Mouse (Mus musculus): ENCODE data around the gene Tnfsf10.
"Not testable (repeated sequence)": the region's sequence is repeated elsewhere in the genome, so short reads cannot be mapped to it uniquely, and the experiment has no call there.

Tnfsf10 gene

DNA sequence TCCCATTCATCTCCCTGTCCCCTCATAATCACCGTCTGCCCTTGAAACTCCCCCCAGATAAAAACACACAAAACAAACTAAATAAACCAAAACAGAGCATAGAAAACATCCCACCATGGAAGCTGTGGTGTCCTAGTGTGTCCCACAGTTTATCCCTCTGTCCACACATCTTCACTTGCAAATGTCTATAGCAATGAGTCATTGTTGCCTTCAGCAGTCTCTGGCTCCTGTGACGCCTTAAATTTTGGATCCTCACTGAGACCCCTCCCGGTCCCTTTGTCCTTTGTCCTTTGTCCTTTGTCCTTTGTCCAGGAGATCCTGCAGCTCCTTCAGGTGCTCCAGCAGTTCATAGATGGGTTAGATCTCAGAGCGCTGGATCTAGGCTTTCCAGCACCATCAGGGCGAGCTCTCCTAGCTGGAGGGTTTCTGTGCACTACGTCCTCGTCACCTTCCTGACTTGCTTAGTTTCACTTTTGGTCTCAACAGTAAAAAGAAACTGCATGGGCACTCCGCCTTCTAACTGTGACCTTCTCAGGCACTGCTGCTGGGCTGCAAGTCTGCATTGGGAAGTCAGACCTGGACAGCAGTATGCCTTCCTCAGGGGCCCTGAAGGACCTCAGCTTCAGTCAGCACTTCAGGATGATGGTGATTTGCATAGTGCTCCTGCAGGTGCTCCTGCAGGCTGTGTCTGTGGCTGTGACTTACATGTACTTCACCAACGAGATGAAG is at the start of gene Tnfsf10:
Gene Tnfsf10 (plus strand): TSS at position 470 of the 729 bp plus-strand sequence.
- no peak for DNase-seq

DNA sequence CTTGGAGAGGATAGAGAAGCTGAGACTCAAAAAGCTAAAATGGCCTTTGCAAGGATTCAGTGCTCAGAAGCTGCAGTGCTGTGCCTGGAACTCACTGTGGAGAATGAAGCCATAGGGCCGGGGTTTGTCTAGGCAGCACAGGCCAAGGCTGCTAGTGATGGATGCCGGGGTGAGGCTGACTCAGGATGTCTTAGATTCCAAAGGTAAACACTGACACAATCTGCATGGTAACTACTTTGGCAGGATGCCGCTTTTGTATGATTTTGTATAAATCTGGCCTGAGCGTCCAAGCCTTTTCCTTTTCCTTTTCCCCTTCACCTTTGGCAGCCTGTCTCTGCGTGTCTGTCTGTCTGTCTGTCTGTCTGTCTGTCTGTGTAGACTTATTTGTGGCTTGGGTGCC is 49.5 kb upstream of the Tnfsf10 start:
- DNase-seq, result no peak

DNA sequence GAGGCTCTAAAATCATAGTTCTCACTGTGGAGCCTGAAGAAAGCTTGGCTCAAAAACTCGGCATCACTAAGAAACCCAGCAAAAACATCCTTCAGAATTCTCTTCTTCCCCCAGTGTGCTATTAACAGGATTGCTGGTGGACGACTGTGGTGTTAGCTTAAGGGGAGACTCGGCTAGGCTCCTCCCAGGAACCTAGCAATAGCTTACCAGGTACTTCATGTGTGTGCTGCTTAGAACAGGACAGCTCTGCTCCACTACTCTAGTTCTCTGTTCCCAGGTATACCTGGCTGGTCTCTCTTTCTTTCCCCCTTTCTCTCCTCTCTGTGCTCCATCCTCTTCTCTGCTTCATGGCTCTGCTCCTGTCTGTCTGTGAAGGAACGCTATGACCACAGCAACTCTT is 48.9 kb upstream of the Tnfsf10 start:
- DNase-seq, result no peak

DNA sequence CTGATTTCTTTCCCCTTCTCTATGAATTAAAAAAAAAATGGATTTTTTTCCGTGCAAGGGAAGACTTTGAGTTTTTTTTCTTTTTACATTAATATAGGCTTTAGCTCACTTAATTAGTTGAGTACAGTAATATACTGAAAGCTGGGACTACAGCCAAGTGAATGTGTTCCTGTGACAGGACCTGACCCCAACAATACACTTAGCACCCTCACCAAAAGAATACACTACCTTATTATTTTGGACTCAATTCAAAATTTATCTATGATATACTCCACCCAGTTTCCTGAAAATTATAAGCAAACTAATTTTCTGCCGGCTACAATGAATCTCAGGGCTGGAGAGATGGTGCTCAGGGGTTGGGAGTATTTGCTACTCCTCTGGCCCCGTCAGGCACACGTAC is 47.7 kb upstream of the Tnfsf10 start:
- DNase-seq, result no peak

DNA sequence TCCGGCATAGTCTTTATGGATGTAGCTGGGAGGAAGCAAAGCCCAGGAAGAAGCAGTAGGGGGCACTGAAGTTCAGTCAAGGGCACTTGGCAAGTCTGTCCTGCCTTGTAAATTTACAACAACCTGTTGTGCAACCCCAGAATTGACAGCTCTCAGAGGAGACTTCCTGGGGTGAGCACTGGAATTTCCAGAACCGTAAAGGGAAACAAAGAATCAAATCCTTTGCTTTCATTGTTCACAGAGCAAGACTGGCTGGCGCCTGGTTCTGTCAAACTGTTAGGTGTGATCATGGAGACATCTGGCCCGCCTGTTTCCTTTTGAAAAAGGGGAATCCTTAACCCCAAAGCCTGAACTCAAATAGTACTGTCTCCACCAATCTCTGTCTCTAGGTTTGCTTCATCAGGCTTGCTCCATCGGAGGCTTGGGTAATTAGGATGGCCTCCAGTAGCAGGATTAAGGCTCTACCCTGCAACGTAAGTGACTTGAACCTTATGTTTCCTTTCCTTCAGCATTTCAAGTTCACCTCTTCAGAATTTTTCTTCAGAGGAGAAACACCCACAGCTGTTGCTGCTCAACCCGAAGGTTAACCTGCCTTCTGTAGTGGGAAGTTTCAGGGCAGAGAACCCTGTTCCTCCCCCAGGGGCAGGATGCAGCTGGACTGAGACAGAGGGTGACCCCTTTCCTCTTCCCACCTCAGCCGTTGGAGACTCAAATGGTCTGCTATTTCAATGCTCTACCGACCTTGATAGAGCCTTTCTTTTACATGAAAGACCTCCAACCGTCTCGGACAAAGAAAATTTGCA is 46.5 kb upstream of the Tnfsf10 start:
- no peak for DNase-seq

DNA sequence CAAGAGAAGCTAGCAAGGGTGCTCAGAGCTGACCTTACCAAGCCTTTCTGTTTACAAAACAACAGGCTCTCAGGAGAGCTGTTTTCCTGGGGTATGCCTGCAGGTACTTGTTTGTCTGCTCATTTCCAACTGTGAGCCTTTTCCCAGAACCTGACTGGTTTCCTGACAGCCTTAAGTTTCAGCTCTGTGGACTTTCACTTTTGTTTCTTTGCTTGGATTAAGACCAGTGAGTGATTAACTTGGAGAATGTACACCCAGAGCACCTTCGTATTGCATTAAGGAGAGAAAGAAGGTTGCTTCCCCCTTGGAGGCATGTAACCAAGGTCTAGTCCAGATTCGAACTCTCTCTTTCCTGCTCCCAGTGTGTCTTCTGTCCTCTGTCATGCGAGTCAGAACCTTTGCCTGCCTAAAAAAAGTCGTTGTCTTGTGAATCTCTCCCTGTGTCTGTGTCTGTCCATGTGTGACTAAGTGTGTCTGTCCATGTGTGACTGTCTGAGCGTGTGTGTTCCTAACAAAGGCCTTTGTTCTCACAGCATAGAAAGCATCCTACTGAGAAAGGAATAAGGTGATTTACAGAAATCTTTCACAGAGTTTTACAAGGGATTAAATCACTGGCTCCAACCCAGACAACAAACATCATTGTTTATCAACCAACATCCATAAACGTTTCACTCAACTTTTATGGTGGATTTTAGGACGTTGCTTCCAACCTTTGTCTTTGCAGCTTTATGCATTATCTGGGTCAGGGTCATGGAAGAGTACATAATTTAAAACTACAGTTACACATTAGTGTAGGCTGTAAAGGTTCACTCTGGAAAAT is 43.7 kb upstream of the Tnfsf10 start:
- DNase-seq, result no peak

DNA sequence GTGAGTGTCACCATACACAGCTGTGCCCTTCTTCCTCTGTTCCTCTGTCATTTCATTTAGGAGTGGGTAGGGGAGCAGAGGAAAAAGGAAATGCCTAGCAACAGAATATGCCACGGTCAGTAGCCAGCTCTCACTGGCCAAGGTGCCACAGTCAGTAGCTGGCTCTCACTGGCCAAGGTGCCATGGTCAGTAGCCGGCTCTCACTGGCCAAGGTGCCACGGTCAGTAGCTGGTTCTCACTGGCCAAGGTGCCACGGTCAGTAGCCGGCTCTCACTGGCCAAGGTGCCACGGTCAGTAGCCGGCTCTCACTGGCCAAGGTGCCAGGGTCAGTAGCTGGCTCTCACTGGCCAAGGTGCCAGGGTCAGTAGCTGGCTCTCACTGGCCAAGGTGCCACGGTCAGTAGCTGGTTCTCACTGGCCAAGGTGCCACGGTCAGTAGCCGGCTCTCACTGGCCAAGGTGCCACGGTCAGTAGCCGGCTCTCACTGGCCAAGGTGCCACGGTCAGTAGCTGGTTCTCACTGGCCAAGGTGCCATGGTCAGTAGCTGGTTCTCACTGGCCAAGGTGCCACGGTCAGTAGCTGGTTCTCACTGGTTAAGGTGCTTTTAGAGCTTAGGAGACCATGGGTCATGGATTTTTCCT is 37.4 kb upstream of the Tnfsf10 start:
- DNase-seq, result not testable (repeated sequence)

DNA sequence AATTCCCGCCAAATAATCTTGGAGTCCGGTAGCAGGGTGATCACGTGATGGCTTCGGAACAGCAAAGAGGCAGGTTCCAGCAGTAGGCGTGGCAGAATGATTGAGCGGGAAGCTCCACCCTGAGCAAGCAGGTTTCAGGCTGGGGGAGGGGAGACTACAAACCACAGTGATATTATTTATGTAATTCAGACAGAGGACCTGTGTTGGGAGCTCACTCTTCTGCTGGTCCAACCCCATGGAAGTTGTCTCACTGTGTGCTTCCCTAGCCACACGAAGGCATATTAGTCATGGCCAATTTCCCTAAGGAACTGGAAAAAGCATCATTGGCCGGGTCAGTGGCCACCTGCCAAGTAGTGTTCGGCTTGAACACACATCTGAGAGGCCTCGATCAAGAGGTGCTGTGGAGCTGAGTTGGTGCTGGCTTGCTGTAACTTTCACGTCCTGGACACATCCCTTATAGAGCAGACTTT is 36.5 kb upstream of the Tnfsf10 start:
- DNase-seq, result no peak

DNA sequence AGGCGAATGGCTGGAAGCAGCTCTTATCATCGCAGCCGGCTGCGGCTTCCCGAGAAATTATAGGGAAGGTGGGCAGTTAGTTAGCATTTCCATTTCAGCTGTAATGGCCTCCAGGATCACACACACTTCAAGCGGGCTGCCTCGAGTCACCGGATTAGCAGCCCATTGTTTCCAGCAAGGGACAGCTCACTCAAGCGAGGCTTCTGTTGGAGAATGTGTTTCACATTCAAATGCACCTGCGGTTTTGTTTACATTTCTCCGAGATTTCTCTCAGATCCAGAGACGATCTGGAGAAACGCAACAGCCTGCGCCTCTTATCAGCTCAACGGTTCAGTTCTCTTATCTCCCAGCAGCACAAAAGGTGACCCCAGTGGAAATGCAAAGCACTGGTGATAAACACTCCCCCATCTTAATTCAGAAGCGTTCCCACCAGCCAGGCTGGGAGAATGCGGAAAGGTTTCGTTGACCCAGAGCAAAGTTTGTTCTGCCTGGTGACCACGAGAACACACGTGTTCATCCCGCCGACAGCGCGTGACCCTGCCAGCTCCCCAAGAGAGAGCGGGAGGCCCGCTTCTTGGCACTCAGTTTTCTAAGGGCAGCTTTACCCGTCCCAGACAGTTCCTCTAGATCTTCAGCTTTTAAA is 33.6 kb upstream of the Tnfsf10 start:
- peak; percentile 8 for DNase-seq

DNA sequence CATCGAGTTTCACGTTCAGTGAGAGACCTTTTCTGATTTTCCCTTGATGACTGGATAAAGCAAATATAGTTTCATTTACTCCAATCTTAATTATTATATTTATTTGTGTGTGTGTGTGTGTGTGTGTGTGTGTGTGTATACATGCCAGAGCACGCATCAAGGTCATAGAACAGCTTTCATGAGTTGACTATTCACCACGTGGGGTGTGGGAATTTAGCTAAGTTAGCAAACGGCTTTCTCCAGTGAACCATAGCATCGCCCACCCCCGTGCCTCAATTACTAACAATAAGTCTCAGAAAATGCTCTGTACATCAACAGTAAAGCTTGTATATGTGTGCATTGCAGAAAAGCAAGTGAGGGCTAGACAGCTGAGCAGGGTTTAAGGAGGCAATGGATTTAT is 33.0 kb upstream of the Tnfsf10 start:
- no peak for DNase-seq

DNA sequence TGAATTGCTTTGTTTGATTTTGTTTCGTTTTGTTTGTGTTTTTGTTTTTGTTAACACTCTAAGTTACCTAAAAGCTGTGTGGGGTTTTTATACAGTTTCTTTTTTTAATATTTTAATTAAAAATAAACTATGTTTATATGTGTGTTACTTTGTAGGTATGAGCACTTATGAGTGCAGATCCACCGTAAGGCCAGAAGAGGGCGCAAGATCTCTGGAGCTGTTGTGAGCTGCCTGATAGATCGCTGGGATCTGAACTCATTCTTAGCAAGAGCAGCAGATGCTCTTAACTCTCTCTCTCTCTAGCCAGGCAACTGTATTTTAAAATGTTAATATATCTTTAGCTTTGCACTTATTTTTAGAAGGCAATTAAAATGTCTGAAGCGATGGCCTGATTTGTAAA is 32.6 kb upstream of the Tnfsf10 start:
- peak; percentile 44 for DNase-seq

DNA sequence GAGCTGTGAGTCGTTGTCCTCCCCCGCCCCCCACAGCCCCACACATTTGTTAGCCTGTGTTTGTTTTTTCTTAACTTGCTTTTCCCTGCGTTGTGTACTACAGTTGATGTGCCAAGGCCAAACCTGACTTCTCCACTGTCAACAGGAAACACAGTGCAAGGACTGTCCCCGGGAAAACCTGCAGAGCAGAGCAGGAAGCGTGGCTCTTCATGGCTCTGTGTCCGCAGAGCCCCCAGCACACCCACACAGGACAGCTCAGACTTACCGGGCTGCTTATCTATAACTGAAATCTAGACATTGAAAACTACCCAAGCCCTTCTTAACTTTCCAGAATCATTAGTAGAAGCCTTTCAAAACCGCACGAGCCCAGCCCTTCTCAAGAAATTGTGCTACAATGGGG is 31.8 kb upstream of the Tnfsf10 start:
- DNase-seq, result no peak

DNA sequence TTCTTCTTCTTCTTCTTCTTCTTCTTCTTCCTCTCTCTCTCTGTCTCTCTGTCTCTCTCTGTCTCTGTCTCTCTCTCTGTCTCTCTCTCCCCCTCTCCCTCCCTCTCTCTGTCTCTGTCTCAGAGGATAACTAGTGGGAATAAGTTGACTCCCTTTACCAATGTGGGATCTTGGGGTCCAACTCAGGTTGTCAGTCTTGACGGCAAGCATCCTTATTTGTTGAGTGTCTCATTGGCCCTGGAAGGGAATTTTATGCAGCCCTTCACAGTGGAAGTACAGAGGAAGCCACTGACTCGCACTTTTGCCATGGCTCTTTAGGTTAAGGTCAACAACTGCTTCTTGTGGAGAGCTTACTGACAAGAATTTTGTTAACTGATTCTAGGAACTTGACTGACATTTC is 28.5 kb upstream of the Tnfsf10 start:
- no peak for DNase-seq

DNA sequence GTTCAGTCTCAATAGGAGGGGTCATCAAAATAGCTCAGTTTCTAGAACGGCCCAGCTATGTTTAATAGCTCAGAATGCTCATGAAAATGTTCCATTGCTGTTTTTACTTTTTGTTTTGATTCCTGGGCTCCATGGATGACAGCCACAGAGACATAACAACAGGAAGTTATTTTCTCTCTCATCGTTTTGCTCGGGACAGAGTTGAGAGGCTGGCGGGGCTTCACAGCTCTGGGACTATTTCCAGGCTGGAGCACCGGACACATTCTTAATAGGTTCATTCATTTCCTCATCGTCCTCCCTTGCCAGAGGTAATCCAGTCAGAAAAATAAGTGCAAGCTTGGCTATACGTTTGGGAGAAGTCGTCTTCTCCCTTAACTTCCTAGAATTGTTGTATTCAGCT is 27.9 kb upstream of the Tnfsf10 start:
- DNase-seq, result no peak

DNA sequence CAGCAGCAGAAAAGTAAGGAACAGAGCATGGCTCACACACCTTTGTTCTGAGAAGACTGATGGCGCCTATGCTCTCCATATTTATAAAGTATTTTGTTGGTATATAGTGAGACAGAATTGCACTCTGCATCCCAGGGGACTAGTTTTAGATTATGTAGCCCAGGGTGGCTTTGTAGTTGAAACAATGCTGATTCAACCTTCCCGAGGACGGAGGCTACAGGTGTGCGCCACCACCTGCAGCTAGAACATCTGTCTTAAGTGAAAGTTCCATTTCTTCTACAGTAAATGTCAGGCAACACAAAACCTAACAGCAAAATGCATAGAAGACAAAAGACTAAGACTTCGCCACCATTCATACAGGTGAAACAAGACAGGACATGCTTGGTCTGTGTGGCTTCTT is 26.5 kb upstream of the Tnfsf10 start:
- no peak for DNase-seq

DNA sequence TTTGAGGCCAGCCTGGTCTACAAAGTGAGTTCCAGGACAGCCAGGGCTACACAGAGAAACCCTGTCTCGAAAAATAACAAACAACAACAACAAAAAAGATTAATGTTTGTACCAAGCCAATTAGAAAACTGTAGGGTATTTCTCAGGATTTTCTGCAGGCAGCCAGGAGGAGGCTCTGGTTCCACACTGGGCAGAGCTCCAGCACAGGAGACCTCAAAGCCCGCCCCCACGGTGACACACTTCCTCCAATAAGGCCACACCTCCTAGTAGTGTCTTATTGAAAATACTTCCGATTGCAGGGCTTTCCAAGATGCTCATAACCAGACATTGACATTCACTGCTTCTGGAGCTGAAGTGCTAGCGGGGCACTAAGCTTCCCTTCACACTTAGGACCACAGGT is 25.9 kb upstream of the Tnfsf10 start:
- DNase-seq, result not testable (repeated sequence)

DNA sequence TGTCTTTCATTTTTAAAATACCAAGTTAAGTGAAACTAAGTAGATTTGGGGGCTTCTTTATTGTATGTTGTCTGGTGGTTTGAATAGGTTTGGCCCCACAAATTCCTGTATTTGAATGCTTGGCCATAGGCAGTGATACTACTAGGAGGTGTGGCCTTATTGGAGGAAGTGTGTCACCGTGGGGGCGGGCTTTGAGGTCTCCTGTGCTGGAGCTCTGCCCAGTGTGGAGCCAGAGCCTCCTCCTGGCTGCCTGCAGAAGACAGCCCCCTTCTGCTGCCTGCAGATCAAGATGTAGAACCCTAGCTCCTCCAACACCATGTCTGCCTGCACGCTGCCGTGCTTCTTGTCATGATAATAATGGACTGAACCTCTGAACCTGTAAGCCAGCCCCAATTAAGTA is 25.4 kb upstream of the Tnfsf10 start:
- not testable (repeated sequence) for DNase-seq

DNA sequence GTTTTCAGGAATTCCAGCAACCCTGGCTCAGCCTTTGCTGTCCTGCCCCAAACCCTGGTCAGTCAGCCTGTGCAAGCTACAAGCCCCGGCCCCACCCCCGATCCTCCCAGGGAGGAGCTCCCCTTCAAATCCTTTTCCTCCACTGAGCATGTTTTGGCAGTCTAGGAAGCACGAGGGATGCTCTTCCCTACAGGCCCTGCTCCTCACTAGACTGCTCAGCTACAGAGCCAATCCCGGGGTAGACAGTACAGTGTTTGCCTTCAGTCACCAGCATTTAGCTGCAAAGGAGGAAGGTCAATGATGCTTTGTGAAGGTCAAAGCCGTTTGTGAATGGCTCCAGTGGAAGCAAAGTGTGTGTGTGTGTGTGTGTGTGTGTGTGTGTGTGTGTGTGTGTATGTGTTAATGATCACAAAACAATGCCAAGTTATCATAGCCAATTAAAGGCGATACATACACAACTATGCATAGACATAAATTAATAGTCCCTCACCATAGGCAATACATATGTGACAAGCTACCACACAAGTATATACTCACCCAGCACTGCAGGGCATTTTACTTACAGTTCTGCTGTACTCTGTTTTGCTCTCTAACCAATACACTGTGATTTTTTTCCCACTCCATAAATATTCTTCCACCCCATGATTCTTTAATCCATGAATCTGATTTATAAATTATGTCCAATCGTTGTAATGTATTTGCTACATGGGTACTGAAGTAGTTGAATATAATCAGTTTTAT is 23.0 kb upstream of the Tnfsf10 start:
- DNase-seq, result no peak

DNA sequence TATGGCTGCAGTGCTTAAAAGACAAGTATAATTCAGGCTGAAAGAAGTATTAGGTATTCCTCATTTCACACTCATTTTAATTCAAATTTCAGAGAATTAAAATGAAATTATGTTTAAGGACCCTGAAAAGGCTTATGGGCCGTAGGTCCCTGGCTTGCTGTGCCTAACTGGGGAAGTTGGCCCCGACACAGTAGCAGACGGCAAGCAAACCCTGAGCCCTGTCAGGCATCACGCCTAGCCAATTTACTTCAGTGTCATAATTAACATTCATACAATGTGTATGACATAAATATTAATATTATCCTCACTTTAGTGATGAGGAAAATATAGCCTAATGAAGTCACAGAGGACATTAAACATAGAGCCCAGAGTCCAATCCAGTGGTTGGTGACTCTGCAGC is 16.4 kb upstream of the Tnfsf10 start:
- no peak for DNase-seq

DNA sequence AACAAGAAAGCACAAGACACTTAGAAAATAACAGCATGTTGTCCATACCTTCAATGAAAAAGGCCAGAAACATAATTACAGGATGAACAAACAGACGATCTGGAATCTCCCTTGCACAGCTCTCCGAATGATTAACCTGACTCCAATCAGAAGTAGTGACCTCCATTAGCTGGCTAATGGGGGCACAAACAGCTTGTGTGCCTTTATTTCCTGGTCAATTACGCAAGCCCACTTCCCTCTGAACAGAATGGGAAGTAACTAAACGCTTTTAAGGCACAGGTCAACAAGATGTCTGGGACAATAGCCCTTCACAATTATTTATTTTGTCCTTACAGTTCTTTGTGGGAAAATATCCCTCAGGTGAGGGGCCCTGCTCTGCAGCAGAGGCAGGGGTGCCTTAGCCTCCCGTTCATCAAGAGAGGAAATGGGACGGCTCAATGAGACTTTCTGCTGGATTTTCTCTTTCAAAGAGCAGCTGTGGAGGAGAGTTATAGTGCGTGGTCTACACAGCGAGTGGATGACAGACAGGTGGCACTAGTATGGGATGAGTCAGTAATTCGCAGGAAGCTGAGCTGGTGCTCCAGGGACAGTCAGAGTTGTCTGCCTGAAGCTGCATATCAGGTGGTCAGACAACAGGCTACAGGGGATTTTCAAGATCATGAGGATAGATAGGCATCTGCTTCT is 14.3 kb upstream of the Tnfsf10 start:
- no peak for DNase-seq

DNA sequence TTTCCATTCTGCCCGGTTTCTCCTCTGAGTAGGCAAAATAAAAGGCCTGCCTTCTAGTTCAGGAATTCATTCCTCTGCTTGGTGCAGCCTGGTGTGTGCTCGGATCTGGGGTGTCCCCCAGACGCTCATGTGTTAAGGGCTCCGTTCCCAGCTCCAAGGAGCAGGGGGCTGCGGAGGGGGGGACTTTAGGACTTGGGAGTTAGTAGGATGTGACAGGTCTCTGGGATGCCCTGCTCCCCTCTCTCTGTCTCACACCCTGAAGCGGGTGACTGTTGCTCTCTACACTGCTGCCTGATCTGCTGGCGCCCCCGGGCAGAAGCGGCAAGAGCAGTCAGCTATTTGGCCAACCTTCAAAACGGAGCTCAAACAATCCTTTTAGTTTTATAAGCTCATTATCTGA is 10.0 kb upstream of the Tnfsf10 start:
- no peak for DNase-seq

Data from right cerebral cortex, postnatal 4 days (tissue).